Comparison of ENCODE assay signal across 9 mouse cellular contexts in genomic region chr11:115233526-115234290, GRCm38 (mm10). TPM values are rescaled to one million over a fixed set of nuclear protein-coding genes. Genes with fewer than 3 reads are reported as not detected.
DNase-seq lines count a peak whose midpoint lies in the region; ATAC-seq and TF ChIP-seq lines count a peak whose summit lies in the region.
"Had no signal": no experiment of that assay in that cellular context is flagged by ENCODE, and none has a peak within 500 bp of the region (broad histone marks: within the 10 kb centered on the region; RNA-seq: fewer than 3 reads in every experiment).

No protein-coding gene starts in this region.

- no peak overlapping the region for H3K9ac ChIP-seq in lung, embryonic 14.5 days

- no peak overlapping the region for H3K4me2 ChIP-seq in lung, embryonic 14.5 days

- no peak overlapping the region for H3K4me3 ChIP-seq in lung, embryonic 14.5 days (ENCODE audit: low read depth, low read length)

- 56% methylated on average over 20 of the region's 20 CpGs for WGBS in lung, embryonic 14.5 days

- ATAC-seq in lung, embryonic 14.5 days (ENCODE audit: insufficient read depth), result peak; percentile 6; the same call in 1 of the 2 replicates

- intact Hi-C loops in left cerebral cortex, postnatal 14 days (cut with DNase I), result no loop called here

- H3K9me3 ChIP-seq in lung, embryonic 14.5 days (ENCODE audit: low read depth, low read length), result no peaks in the 10 kb centered on the region

- peak; percentile 46 for TF ChIP-seq CTCF in lung, embryonic 14.5 days (IDR thresholded peaks at IDR 0.05; ENCODE audit: low read depth)

- no peak overlapping the region for H3K27ac ChIP-seq in lung, embryonic 14.5 days (ENCODE audit: low read depth)

- H3K36me3 ChIP-seq in lung, embryonic 14.5 days (ENCODE audit: insufficient read depth), result no peaks in the 10 kb centered on the region

- peaks cover 6% of the 10 kb centered on the region; the same call in 1 of the 2 replicates for H3K27me3 ChIP-seq in lung, embryonic 14.5 days (ENCODE audit: insufficient read depth, low read length)

- DNase-seq in cerebellum, postnatal 10 days, result peak; percentile 69 to 85
- DNase-seq in cerebellum, adult 9-10 months, result no peak
- peak; percentile 53 for DNase-seq in lung, embryonic 14.5 days
- no peak for DNase-seq in lung, postnatal 25 days (ENCODE audit: low spot score)
- DNase-seq in left cerebral cortex, postnatal 14 days (ENCODE audit: low spot score in 2 of 2), result peak; percentile 53 to 68
- DNase-seq in right cerebral cortex, postnatal 10 days (ENCODE audit: low spot score in 2 of 2), result peak; percentile 75 to 80
- no peak for DNase-seq in kidney, adult 18-20 months
- DNase-seq in spleen, postnatal 10 days (ENCODE audit: low spot score in 2 of 2), result no peak

- peaks cover 6% of the 10 kb centered on the region; the same call in 1 of the 2 replicates for H3K4me1 ChIP-seq in lung, embryonic 14.5 days (ENCODE audit: insufficient read depth)

RNA-seq across cellular contexts. Expression of gene Grin2c, which starts 33.3 kb away (rescaled TPM):
- polyA plus RNA-seq in lung, embryonic 14.5 days (2014; fragmentation: Nextera tagmentation; extraction: Ambion mirVana), result not detected in 2 replicates
- total RNA-seq in left cerebral cortex, postnatal 14 days (2021), result 10 to 100 TPM; 39.9 TPM
- total RNA-seq: monocyte, adult 5-6 weeks had no signal

RNA-seq across cellular contexts. Expression of gene Fdxr, which starts 43.1 kb away (rescaled TPM):
- 8.8 and 10.4 TPM in 2 replicates for polyA plus RNA-seq in lung, embryonic 14.5 days (2014; fragmentation: Nextera tagmentation; extraction: Ambion mirVana)
- total RNA-seq in left cerebral cortex, postnatal 14 days (2021), result 10 to 100 TPM; 19.6 to 20.8 TPM

RNA-seq across cellular contexts. Expression of gene Nat9, which starts 46.0 kb away (rescaled TPM):
- 17.9 and 18.7 TPM in 2 replicates for polyA plus RNA-seq in lung, embryonic 14.5 days (2014; fragmentation: Nextera tagmentation; extraction: Ambion mirVana)
- total RNA-seq in left cerebral cortex, postnatal 14 days (2021), result 10 to 100 TPM; 16.1 to 16.3 TPM

RNA-seq across cellular contexts. Expression of gene Tmem104, which starts 46.4 kb away (rescaled TPM):
- 11.4 and 14.3 TPM in 2 replicates for polyA plus RNA-seq in lung, embryonic 14.5 days (2014; fragmentation: Nextera tagmentation; extraction: Ambion mirVana)
- 10 to 100 TPM; 15.1 to 18.7 TPM for total RNA-seq in left cerebral cortex, postnatal 14 days (2021)

Comparison
In these comparisons a context has a peak if more than half of its experiments do, and no peak if none do; other contexts are left out.
1. DNase-seq: peak in cerebellum, postnatal 10 days (2 of 2), lung, embryonic 14.5 days (single experiment), left cerebral cortex, postnatal 14 days (2 of 2) and right cerebral cortex, postnatal 10 days (2 of 2); none in cerebellum, adult 9-10 months (single experiment), lung, postnatal 25 days (single experiment), kidney, adult 18-20 months (single experiment) and spleen, postnatal 10 days (0 of 2).